Mouse (Mus musculus) thymus, adult 2 months (tissue): ENCODE measurements at regions not wholly inside any gene's neighbourhood (a gene's known extent, or its start where the extent isn't known, plus 50 kb on each side); places are given as distances from the start of the nearest gene placed in this dataset.

Experiments used
- DNase-seq: peaks from one replicate; pipeline ENCODE4 v3.0.0; 2021
- H3K27ac ChIP-seq: fragments of 200-500 bp; 2 replicates; pipeline ENCODE4 v1.5.1; 2012; ENCODE audit warnings: low read length, control low read depth; ENCODE audit not compliant: control insufficient read depth, insufficient read depth
- H3K27me3 ChIP-seq: fragments of 200-500 bp; 2 replicates; pipeline ENCODE4 v1.6.1; 2012; ENCODE audit warnings: mild to moderate bottlenecking, low read length, moderate library complexity, mixed read lengths; ENCODE audit not compliant: control insufficient read depth, insufficient read depth
- H3K36me3 ChIP-seq: fragments of 200-500 bp; 2 replicates; pipeline ENCODE4 v1.6.1; 2012; ENCODE audit warnings: mild to moderate bottlenecking, low read length, moderate library complexity; ENCODE audit not compliant: control insufficient read depth, insufficient read depth
- H3K4me1 ChIP-seq: fragments of 200-500 bp; replicated peaks from 2 replicates; pipeline ENCODE4 v1.6.1; 2012; ENCODE audit warnings: low read length; ENCODE audit not compliant: control insufficient read depth, insufficient read depth
- H3K4me3 ChIP-seq: fragments of 200-500 bp; 2 replicates; pipeline ENCODE4 v1.5.1; 2012; ENCODE audit warnings: mild to moderate bottlenecking, low read length, control low read depth, moderate library complexity; ENCODE audit not compliant: control insufficient read depth, insufficient read depth
- CTCF ChIP-seq: fragments of 200-500 bp; IDR thresholded peaks from 2 replicates; pipeline ENCODE4 v1.5.1; 2012; ENCODE audit warnings: mild to moderate bottlenecking, control low read depth, low read length, moderate library complexity, borderline replicate concordance; ENCODE audit not compliant: control insufficient read depth, poor library complexity, insufficient read depth; ENCODE audit errors: extremely low read depth
- POLR2A ChIP-seq: fragments of 200-500 bp; IDR thresholded peaks from 2 replicates; pipeline ENCODE4 v1.6.1; 2012; ENCODE audit warnings: mild to moderate bottlenecking, low read length, control low read depth, moderate library complexity; ENCODE audit not compliant: control insufficient read depth, poor library complexity, insufficient read depth; ENCODE audit errors: extremely low read depth
- WGBS: fragments of 180-500 bp; shearing (Covaris S2); methylation state at CpG from one replicate; pipeline ENCODE4 v1.1.7; 2018; 5-methylcytosine and 5-hydroxymethylcytosine counted together

- H3K27me3 ChIP-seq, result no peaks in the 10 kb centered on the region
- WGBS, result 89% methylated on average over 2 of the region's 2 CpGs
- no peak for DNase-seq
- H3K36me3 ChIP-seq, result no peaks in the 10 kb centered on the region
- H3K4me1 ChIP-seq, result no peaks in the 10 kb centered on the region
- no peak for TF ChIP-seq CTCF
- no peak for TF ChIP-seq POLR2A
- H3K27ac ChIP-seq, result no peak overlapping the region
- no peak overlapping the region for H3K4me3 ChIP-seq
Measured at GRCm38 (mm10) chr8:90455321-90455720, 107.2 kb upstream of the Tox3 start.

GRCm38 (mm10) chr8:90454130-90454529, 106.0 kb upstream of the Tox3 start:
- TF ChIP-seq CTCF (no peak), POLR2A (no peak)
- H3K4me3 ChIP-seq, result no peak overlapping the region

DNA sequence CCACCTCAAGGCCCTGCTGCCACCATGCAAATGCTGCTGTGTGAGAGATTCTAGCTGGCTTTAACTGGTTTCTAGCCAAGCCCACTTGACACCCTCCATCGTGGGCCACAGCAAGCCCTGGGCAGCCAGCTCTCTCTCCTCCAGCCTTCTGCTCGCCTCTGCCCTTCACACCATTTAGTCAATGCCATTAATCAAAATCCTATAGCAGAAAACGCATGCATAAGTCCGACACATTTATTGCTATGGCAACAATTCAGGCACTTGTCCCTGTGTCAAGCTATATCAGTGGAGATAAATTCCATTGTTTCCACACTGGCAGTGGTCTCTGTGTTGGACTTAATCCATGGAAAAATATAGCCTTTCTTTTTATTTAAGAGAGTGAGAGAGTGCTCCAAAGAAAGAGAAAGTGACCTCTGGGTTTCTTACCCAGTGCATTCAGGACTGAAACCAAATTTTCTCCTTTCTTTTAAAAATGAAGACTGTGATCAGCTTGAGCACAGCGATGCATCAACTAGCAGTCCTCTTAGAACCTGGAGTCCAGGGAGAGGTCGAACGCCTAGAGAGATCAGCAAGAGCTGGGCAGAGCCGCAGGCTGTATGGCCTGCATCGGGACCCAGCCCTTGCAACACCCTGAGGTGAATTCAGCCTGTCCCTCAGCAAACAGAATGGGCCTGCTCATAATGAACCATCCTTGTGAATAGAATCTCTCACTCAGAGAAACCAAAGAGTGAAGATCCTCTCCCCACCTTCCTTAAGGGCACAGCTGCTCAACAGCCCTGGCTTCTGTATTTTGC, 93.1 kb upstream of the Tox3 start:
- no peak for TF ChIP-seq CTCF
- no peak for TF ChIP-seq POLR2A
- Histone ChIP-seq H3K27me3 (no peaks in the 10 kb centered on the region), H3K4me1 (no peaks in the 10 kb centered on the region), H3K4me3 (no peak overlapping the region), H3K27ac (no peak overlapping the region), H3K36me3 (no peaks in the 10 kb centered on the region)
- 86% methylated on average over 9 of the region's 9 CpGs for WGBS
- no peak for DNase-seq

More at GRCm38 (mm10) chr8:90454130-90454529, 106.0 kb upstream of the Tox3 start:
- H3K36me3 ChIP-seq, result no peaks in the 10 kb centered on the region
- DNase-seq, result no peak
- no peaks in the 10 kb centered on the region for H3K27me3 ChIP-seq
- no peaks in the 10 kb centered on the region for H3K4me1 ChIP-seq
- WGBS, result 89% methylated on average over 5 of the region's 5 CpGs
- no peak overlapping the region for H3K27ac ChIP-seq

DNA sequence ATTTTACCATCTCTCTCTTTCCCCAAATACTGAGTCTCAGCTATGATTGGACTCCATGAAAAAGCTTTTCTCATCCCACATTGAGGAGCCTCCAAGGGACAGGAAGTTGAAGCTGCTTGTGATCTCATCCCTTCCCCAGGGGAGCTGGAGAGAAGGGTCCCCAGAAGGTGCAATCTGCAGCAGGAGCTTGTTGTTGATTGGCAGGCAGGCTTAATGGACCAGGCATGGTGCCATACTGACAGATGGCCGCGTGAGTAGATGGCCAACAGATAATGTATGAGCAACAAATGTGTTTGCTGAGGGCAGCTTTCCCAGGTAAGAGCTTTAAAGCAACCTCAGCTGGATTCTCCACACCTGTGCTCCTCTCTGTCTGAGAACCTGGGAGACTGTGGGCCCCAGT, 65.9 kb upstream of the Tox3 start:
- no peaks in the 10 kb centered on the region for H3K27me3 ChIP-seq
- H3K4me3 ChIP-seq, result no peak overlapping the region
- H3K36me3 ChIP-seq, result no peaks in the 10 kb centered on the region
- H3K4me1 ChIP-seq, result no peaks in the 10 kb centered on the region
- no peak for DNase-seq
- 89% methylated on average over 2 of the region's 2 CpGs for WGBS
- no peak overlapping the region for H3K27ac ChIP-seq
- TF ChIP-seq CTCF (no peak), POLR2A (no peak)
